Mouse (Mus musculus) testis, adult 2 months (tissue): ENCODE data around the gene Zfp991.
"Not testable (repeated sequence)": the region's sequence is repeated elsewhere in the genome, so short reads cannot be mapped to it uniquely, and the experiment has no call there.

ENCODE experiments used
- CTCF ChIP-seq: fragments of 200-500 bp; IDR thresholded peaks from 2 replicates; pipeline ENCODE4 v1.5.1; 2012; ENCODE audit warnings: low read depth, mild to moderate bottlenecking, inconsistent platforms, low read length, moderate library complexity; ENCODE audit not compliant: control insufficient read depth, insufficient read depth, insufficient replicate concordance
- POLR2A ChIP-seq: fragments of 200-500 bp; IDR thresholded peaks from 2 replicates; pipeline ENCODE4 v1.6.1; 2012; ENCODE audit warnings: low read depth, mild to moderate bottlenecking, inconsistent platforms, low read length, moderate library complexity; ENCODE audit not compliant: control insufficient read depth

- TF ChIP-seq POLR2A, CTCF: not testable (repeated sequence)
Measured at GRCm38 (mm10) chr4:147141757-147142156, 9.9 kb downstream of the Zfp991 start.
